Mouse (Mus musculus): ENCODE measurements around the gene Ndufv3. TPM values are rescaled to one million over a fixed set of nuclear protein-coding genes. Genes with fewer than 3 reads are reported as not detected.

Gene Ndufv3
- polyA plus RNA-seq, 1 experiment from 2014 or later: 214 TPM

DNA sequence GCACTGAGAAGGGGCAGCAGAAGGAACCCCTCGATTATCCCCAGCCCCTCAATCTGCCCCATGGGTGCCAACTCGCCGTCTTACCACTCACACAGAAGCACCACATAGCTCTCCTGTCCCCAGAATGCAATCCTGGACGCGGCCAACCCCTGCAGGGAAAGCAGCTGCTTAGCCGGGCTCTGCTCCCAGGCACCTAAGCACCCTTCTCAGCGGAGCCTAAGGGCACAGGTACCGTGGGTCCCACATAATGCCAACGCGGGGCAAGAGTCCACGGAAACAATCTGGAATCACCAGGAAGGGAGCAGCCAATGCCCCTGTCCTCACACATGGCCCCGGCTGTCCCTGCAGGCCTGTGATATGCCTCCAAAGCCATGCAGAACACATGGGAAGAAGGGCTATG, 20.2 kb upstream of the Ndufv3 start:
- no peak overlapping the region for H3K4me3 ChIP-seq
- WGBS (ENCODE audit: insufficient replicate concordance): 90% methylated on average over 12 of the region's 12 CpGs
- H3K36me3 ChIP-seq: peaks cover 100% of the 10 kb centered on the region
- H3K4me1 ChIP-seq: peaks cover 34% of the 10 kb centered on the region
- no peaks in the 10 kb centered on the region for H3K9me3 ChIP-seq (replicated peaks)
- no peak overlapping the region for H3K4me2 ChIP-seq
- no peak for ATAC-seq
- no peak overlapping the region for H3K9ac ChIP-seq
- H3K27ac ChIP-seq: no peak overlapping the region
- H3K27me3 ChIP-seq (replicated peaks): no peaks in the 10 kb centered on the region

DNA sequence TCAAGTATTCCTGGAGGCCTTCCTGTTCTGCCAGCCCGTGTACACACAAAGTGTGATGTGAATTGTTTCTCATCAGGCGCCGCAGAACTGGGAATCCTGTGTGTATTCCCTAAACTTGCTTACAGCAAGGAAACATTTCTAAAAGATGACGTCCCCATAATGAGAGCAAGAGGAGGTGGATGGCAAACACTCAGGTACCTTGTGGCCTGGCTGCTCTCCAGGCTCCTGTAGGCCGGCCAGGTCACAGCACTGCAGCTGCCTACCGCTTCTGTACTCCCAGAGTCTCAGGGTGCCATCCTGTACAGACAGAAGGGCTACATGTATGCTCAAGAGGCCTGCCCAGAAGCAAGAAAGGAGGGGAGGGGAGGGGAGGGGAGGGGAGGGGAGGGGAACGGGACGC, 19.5 kb upstream of the Ndufv3 start:
- ATAC-seq: no peak
- 88% methylated on average over 8 of the region's 8 CpGs for WGBS (ENCODE audit: insufficient replicate concordance)
- no peaks in the 10 kb centered on the region for H3K27me3 ChIP-seq (replicated peaks)

DNA sequence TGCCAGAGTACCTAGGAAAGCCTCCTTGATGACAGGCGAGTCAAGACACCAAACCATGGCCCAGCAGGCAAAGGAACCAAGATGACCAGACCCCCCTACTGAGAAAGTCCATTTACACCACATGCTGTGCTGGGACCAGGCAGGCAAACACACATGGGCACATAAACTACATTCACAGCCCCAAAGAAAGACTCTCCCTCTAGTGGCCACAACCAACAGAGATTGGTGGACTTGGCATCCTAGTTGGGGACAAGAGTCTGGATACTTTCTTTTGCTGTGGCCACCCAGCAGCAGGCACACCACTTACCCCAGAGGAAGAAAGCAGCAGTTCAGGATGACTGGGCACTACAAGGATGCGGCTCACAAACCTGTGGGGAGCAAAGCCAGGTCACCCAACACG, 19.0 kb upstream of the Ndufv3 start:
- peaks cover 100% of the 10 kb centered on the region for H3K36me3 ChIP-seq
- no peak for ATAC-seq
- no peak overlapping the region for H3K27ac ChIP-seq
- H3K9me3 ChIP-seq (replicated peaks): no peaks in the 10 kb centered on the region
- no peaks in the 10 kb centered on the region for H3K27me3 ChIP-seq (replicated peaks)
- H3K4me2 ChIP-seq: no peak overlapping the region
- 80% methylated on average over 3 of the region's 3 CpGs for WGBS (ENCODE audit: insufficient replicate concordance)
- H3K4me1 ChIP-seq: peaks cover 39% of the 10 kb centered on the region
- no peak overlapping the region for H3K4me3 ChIP-seq
- no peak overlapping the region for H3K9ac ChIP-seq

More for the DNA sequence above, 19.5 kb upstream of the Ndufv3 start:
- H3K4me2 ChIP-seq: no peak overlapping the region
- peaks cover 39% of the 10 kb centered on the region for H3K4me1 ChIP-seq
- H3K9me3 ChIP-seq (replicated peaks): no peaks in the 10 kb centered on the region
- H3K27ac ChIP-seq: no peak overlapping the region
- peaks cover 100% of the 10 kb centered on the region for H3K36me3 ChIP-seq
- H3K9ac ChIP-seq: no peak overlapping the region
- H3K4me3 ChIP-seq: no peak overlapping the region

DNA sequence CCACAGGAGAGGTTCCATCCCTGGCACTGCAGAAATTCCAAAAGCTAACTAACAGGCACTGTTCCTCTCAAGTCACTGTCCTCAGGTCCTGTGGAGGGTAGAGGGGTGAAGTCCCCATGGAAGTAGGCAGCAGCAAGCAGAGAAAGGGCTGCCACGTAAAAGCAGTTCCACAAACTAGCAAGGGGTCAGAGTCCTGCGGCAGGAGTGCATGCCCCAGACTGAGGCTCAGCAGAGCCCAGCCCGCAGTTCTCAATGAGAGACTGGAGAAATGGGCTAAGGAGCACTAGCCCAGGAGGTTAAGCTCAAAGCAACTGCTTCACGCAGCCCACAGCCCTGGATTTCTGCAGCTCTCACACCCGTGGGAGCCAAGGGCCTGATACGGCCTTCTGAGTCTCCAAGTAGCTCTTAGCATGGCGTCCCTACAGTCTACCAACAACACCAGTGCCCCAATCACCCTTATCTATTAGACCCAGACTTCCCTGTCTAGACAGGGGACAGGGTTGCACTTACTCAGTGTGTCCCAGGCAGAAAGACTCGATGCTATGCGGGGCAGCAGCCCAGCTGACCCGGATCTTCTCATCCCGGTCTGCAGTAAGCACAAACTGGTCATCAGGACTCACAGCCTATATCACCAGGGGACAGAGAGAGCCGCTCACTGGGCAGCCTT, 17.5 kb upstream of the Ndufv3 start:
- Histone ChIP-seq H3K36me3 (peaks cover 100% of the 10 kb centered on the region), H3K27me3 (replicated peaks) (no peaks in the 10 kb centered on the region), H3K9ac (0 out of 2 replicates have a peak overlapping the region, but pooled peaks have one; percentile 36), H3K27ac (peak overlapping the region; percentile 52), H3K9me3 (replicated peaks) (no peaks in the 10 kb centered on the region), H3K4me2 (peak overlapping the region; percentile 45), H3K4me1 (peaks cover 43% of the 10 kb centered on the region), H3K4me3 (no peak overlapping the region)
- 46% methylated on average over 12 of the region's 12 CpGs for WGBS (ENCODE audit: insufficient replicate concordance)
- ATAC-seq: peak; percentile 94

DNA sequence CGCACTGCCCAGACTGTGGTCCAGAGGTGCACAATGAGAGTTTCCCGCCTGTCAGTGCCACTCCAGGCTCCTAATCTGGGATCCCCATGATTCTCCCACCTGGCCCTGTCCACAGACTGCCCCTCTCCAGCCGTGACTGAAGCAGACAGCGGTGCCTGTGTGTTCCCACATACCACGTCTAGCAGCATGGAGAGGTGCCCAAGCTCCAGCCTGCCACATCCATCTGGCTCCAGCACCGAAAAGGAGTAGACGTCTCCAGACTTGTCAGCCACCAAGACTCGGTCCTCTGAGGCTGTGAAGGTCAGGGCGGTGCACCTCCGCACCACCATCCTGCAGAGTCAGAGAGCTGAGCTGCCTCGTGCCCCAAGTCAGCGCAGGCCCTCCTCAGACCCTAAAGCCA, 16.6 kb upstream of the Ndufv3 start:
- H3K4me3 ChIP-seq: no peak overlapping the region
- H3K36me3 ChIP-seq: peaks cover 100% of the 10 kb centered on the region
- H3K9ac ChIP-seq: no peak overlapping the region
- peaks cover 43% of the 10 kb centered on the region for H3K4me1 ChIP-seq
- peak overlapping the region; percentile 45; the same call in 1 of the 2 replicates for H3K4me2 ChIP-seq
- ATAC-seq: no peak
- no peaks in the 10 kb centered on the region for H3K27me3 ChIP-seq (replicated peaks)
- H3K27ac ChIP-seq: 0 out of 2 replicates have a peak overlapping the region, but pooled peaks have one; percentile 52
- no peaks in the 10 kb centered on the region for H3K9me3 ChIP-seq (replicated peaks)
- WGBS (ENCODE audit: insufficient replicate concordance): 87% methylated on average over 12 of the region's 12 CpGs

DNA sequence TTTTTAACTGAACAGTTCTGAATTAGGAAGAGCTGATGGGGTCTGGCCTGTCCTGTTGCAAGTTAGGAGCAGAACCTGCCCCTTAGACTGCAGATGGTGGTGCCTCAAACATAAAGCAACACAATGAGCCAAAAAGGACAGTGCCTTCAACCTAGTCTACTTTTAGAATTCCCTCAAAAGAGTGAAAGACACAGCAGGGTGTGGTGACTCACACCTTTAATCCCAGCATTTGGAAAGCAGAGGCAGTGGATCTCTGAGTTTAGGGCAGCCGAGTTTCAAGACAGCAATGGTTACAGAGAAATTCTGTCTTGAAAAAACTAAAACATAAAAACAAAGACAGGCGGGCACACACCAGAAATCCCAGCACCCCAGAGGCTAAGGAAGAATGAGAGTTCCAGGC, 16.0 kb upstream of the Ndufv3 start:
- Histone ChIP-seq H3K27me3 (replicated peaks) (no peaks in the 10 kb centered on the region), H3K4me1 (peaks cover 43% of the 10 kb centered on the region), H3K9me3 (replicated peaks) (no peaks in the 10 kb centered on the region), H3K4me2 (no peak overlapping the region), H3K36me3 (peaks cover 100% of the 10 kb centered on the region), H3K9ac (no peak overlapping the region), H3K4me3 (no peak overlapping the region), H3K27ac (no peak overlapping the region)
- 81% methylated on average over 2 of the region's 2 CpGs for WGBS (ENCODE audit: insufficient replicate concordance)
- no peak for ATAC-seq

DNA sequence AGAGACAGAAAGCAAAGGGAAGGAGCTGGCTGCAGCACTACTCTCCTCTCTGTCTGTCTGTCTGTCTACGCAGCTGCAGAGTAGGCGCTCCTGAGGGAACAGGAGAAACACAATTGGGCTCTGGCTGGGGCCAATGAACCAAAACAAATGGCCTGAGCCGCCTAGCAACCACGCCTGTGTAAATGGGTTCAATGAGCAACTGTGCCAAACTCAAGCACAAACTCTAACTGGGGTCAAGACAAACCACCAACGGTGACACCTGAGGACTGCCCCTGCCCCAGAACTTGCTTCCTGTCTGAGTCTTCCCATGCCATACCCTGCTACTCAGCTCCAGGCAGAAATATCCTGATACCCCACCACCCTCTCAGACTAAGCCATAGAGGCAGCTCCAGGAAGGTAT, 14.9 kb upstream of the Ndufv3 start:
- H3K36me3 ChIP-seq: peaks cover 100% of the 10 kb centered on the region
- H3K9me3 ChIP-seq (replicated peaks): no peaks in the 10 kb centered on the region
- no peak overlapping the region for H3K27ac ChIP-seq
- H3K27me3 ChIP-seq (replicated peaks): no peaks in the 10 kb centered on the region
- no peak overlapping the region for H3K9ac ChIP-seq
- no peak overlapping the region for H3K4me2 ChIP-seq
- no peak overlapping the region for H3K4me3 ChIP-seq
- WGBS (ENCODE audit: insufficient replicate concordance): 78% methylated on average over 5 of the region's 5 CpGs
- peaks cover 47% of the 10 kb centered on the region for H3K4me1 ChIP-seq
- no peak for ATAC-seq

DNA sequence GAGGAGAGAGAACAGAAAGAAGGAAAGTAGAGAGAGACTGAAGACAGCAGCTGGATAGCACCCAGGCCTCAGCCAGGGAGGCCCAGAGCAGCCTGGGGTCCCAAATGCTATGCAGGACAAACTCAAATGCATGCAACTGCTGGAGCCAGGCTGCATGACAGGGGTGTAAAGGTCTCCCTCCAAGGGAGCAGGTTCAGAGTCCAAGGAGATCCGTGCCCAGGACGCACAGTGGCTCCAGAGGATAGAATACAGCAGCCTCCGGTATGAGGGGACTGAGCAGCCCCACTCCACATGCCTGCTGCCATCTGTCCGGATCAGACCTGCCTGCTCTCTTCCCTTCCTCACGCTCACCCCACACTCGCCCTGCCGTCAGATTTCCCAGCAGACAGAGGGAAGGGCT, 13.6 kb upstream of the Ndufv3 start:
- WGBS (ENCODE audit: insufficient replicate concordance): 68% methylated on average over 7 of the region's 7 CpGs
- Histone ChIP-seq H3K4me2 (no peak overlapping the region), H3K36me3 (peaks cover 96% of the 10 kb centered on the region), H3K9me3 (replicated peaks) (no peaks in the 10 kb centered on the region), H3K27ac (no peak overlapping the region), H3K4me3 (no peak overlapping the region), H3K27me3 (replicated peaks) (no peaks in the 10 kb centered on the region), H3K4me1 (peaks cover 49% of the 10 kb centered on the region), H3K9ac (no peak overlapping the region)
- ATAC-seq: no peak

DNA sequence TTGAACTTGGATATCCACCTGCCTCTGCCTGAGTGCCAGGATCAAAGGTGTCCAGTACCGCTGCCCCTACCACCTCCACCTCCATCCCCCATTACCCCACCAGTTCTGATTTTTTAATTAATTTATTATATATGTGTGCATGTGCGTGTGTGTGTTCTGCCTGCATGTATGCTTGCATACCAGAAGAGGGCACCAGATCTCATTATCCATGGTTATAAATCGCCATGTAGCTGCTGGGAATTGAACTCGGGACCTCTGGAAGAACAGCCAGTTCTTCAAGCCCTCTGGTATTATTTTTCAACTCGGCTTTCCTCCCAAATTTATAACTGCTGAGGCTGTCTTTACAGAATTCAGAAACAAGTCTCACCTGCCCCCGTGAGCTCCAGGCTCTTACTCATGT, 9.0 kb upstream of the Ndufv3 start:
- Histone ChIP-seq H3K36me3 (peaks cover 50% of the 10 kb centered on the region), H3K4me1 (peaks cover 30% of the 10 kb centered on the region), H3K9me3 (replicated peaks) (no peaks in the 10 kb centered on the region), H3K27me3 (replicated peaks) (no peaks in the 10 kb centered on the region), H3K4me2 (peak overlapping the region; percentile 95), H3K27ac (no peak overlapping the region), H3K4me3 (peak overlapping the region; percentile 84), H3K9ac (peak overlapping the region; percentile 83)
- WGBS (ENCODE audit: insufficient replicate concordance): 84% methylated on average over 6 of the region's 6 CpGs
- no peak for ATAC-seq

DNA sequence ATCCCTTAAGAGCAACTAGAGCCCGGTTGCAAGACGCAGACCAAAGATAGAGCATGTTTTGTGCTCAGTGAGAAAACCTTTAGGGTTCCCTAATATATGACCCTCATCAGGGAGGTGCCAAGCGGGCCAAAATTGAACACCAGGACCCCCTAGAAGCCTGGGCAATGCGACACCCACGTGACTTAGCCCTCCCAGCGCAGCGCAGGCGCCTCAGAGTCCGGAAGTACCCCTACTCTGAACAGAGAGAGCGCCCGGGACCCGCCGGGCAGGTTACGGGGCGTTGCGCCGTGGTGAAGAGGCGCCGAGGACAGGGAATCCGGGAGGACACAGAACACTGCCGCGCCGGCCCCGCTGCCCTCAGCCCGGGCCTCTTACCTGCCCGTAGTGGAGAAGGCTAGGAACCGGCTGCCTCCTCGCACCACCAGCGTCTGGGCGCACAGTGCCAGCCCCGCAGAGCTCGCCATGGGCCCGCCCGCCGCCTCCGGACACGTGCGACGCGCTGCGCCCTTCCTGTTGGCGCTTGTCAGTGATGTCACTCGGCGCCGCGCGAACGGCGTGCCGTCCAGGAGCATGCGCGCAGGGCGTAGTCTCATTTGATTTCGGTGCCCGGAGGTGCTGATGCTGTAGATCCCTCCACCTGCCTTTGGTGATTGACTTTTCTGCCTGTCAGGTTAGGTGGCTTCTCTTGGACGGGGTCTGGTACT, 8.0 kb upstream of the Ndufv3 start:
- 0 out of 2 replicates have a peak, but pooled peaks cover under 1% of the 10 kb centered on the region for H3K27me3 ChIP-seq (replicated peaks)
- peaks cover 40% of the 10 kb centered on the region for H3K36me3 ChIP-seq
- peak overlapping the region; percentile 84 for H3K4me3 ChIP-seq
- peak overlapping the region; percentile 67 for H3K27ac ChIP-seq
- under 1% methylated on average over 54 of the region's 56 CpGs for WGBS (ENCODE audit: insufficient replicate concordance)
- ATAC-seq: peak; percentile 96
- no peaks in the 10 kb centered on the region for H3K9me3 ChIP-seq (replicated peaks)
- peaks cover 26% of the 10 kb centered on the region for H3K4me1 ChIP-seq
- peak overlapping the region; percentile 95 for H3K4me2 ChIP-seq
- H3K9ac ChIP-seq: peak overlapping the region; percentile 83

DNA sequence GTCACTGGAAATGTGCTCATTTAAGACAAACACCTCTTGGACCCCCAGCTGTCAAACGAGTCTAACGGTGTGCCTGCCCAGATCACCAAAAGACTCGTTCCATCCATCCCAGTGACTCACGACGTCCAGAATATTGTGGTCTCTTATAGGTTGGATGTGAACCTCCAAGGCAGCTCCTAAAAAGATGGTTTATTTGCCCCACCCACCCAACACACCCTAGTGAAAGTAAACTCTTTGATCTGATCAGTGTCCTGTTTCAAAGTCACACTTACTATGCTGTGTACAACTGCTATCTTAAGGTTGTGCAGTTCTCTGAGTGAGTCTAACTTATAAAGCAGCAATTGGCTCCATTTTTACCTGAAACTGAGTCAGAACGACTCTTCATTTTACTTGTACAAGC, 7.3 kb upstream of the Ndufv3 start:
- peak overlapping the region; percentile 67 for H3K27ac ChIP-seq
- 13% methylated on average over 6 of the region's 6 CpGs for WGBS (ENCODE audit: insufficient replicate concordance)

DNA sequence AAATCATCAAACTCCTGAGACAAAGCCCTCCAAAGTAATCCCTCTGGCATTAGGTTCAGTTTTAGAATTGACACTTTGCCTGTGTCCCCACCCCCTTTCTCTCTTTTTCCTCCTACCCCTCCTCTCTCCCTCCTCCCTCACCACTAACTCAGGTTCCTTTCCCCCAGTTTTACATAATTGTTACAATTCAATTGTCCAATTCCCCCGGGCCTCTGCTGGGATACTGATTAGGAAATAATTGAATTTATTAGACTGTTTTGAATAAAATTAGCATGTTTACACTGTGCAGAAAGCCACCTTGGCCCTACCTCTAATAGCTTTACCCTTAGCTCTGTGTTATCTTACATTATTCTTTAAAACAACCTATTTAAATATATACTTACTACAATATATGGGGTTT, 5.2 kb upstream of the Ndufv3 start:
- H3K9ac ChIP-seq: no peak overlapping the region
- 41% methylated on average over 1 of the region's 1 CpGs for WGBS (ENCODE audit: insufficient replicate concordance)
- H3K4me1 ChIP-seq: peaks cover 28% of the 10 kb centered on the region
- no peak for ATAC-seq
- H3K9me3 ChIP-seq (replicated peaks): no peaks in the 10 kb centered on the region
- H3K36me3 ChIP-seq: peaks cover 12% of the 10 kb centered on the region
- H3K27me3 ChIP-seq (replicated peaks): 0 out of 2 replicates have a peak, but pooled peaks cover 7% of the 10 kb centered on the region
- no peak overlapping the region for H3K4me3 ChIP-seq
- H3K4me2 ChIP-seq: no peak overlapping the region
- H3K27ac ChIP-seq: no peak overlapping the region

More for the DNA sequence above, 7.3 kb upstream of the Ndufv3 start:
- H3K4me3 ChIP-seq: peak overlapping the region; percentile 84
- peak; percentile 56 for ATAC-seq
- H3K9ac ChIP-seq: peak overlapping the region; percentile 83
- 0 out of 2 replicates have a peak, but pooled peaks cover 7% of the 10 kb centered on the region for H3K27me3 ChIP-seq (replicated peaks)
- peaks cover 33% of the 10 kb centered on the region for H3K36me3 ChIP-seq
- no peaks in the 10 kb centered on the region for H3K9me3 ChIP-seq (replicated peaks)
- H3K4me2 ChIP-seq: peak overlapping the region; percentile 95
- peaks cover 26% of the 10 kb centered on the region for H3K4me1 ChIP-seq
